8 mouse cellular contexts compared by ENCODE assay signal in genomic region chr4:152026751-152027508, GRCm38 (mm10). TPM values are rescaled to one million over a fixed set of nuclear protein-coding genes. Genes with fewer than 3 reads are reported as not detected.
A peak's percentile ranks its signal among the peaks of the same experiment; 100 is the strongest.
DNase-seq lines count a peak whose midpoint lies in the region; ATAC-seq and TF ChIP-seq lines count a peak whose summit lies in the region.

No protein-coding gene starts in this region.

- peak overlapping the region; percentile 74 for H3K4me3 ChIP-seq in C2C12 (ENCODE audit: insufficient read depth, poor library complexity, severe bottlenecking)
- H3K4me3 ChIP-seq in hindbrain, embryonic 15.5 days = peak overlapping the region; percentile 84
- peak overlapping the region; percentile 75 for H3K4me3 ChIP-seq in lung, adult 2 months (replicated peaks; ENCODE audit: extremely low read depth, low read depth, low read length)
- peak overlapping the region; percentile 89 for H3K4me3 ChIP-seq in small intestine, adult 2 months (ENCODE audit: low read depth, low read length)

- peak; percentile 48 for DNase-seq in cerebellum, adult 9-10 months
- DNase-seq in cerebellum, adult 18-20 months = no peak
- peak; percentile 53 for DNase-seq in embryo, embryonic 9.5 days (ENCODE audit: extremely low spot score)
- peak; percentile 34 for DNase-seq in lung, adult 2 months

- peaks cover 58% of the 10 kb centered on the region for H3K4me1 ChIP-seq in hindbrain, embryonic 15.5 days (replicated peaks)
- peaks cover 16% of the 10 kb centered on the region for H3K4me1 ChIP-seq in lung, adult 2 months (ENCODE audit: control insufficient read depth, insufficient read depth, low read length)
- H3K4me1 ChIP-seq in small intestine, adult 2 months (ENCODE audit: control insufficient read depth, insufficient read depth, insufficient read length, low read length) = peaks cover 20% of the 10 kb centered on the region

- no peaks in the 10 kb centered on the region for H3K27me3 ChIP-seq in C2C12 (ENCODE audit: control insufficient read depth, insufficient read depth, insufficient read length)
- H3K27me3 ChIP-seq in hindbrain, embryonic 15.5 days = no peaks in the 10 kb centered on the region
- no peaks in the 10 kb centered on the region for H3K27me3 ChIP-seq in small intestine, adult 2 months (ENCODE audit: control insufficient read depth, insufficient read depth, low read length)

- H3ac ChIP-seq in C2C12 (ENCODE audit: control insufficient read depth, insufficient read length, low read depth) = peak overlapping the region; percentile 90

- ATAC-seq in hindbrain, embryonic 15.5 days (ENCODE audit: low FRiP score, low read depth) = peak; percentile 62
- ATAC-seq in CD4-positive, CD25-positive, alpha-beta regulatory T cell, adult 4 months = no peak

- H3K9me3 ChIP-seq in hindbrain, embryonic 15.5 days = no peaks in the 10 kb centered on the region

- 4% methylated on average over 28 of the region's 41 CpGs for WGBS in hindbrain, embryonic 15.5 days
- 3% methylated on average over 41 of the region's 41 CpGs for WGBS in lung, adult 2 months
- WGBS in small intestine, adult 2 months = 1% methylated on average over 41 of the region's 41 CpGs

- H3K79me2 ChIP-seq in C2C12 (ENCODE audit: control insufficient read depth, insufficient read depth) = peaks cover 46% of the 10 kb centered on the region

- TF ChIP-seq CTCF in C2C12 (IDR thresholded peaks at IDR 0.05; ENCODE audit: control insufficient read depth, insufficient read depth, insufficient read length) = no peak
- TF ChIP-seq CTCF in lung, adult 2 months (IDR thresholded peaks at IDR 0.05; ENCODE audit: insufficient read depth, low read length) = no peak
- TF ChIP-seq CTCF in small intestine, adult 2 months (IDR thresholded peaks at IDR 0.05; ENCODE audit: extremely low read depth, insufficient read length, insufficient replicate concordance, low read depth, low read length) = no peak

- peak overlapping the region; percentile 88 for H3K9ac ChIP-seq in hindbrain, embryonic 15.5 days

- H3K36me3 ChIP-seq in C2C12 (ENCODE audit: control insufficient read depth, insufficient read depth) = peaks cover 22% of the 10 kb centered on the region
- peaks cover 7% of the 10 kb centered on the region; the same call in 1 of the 2 replicates for H3K36me3 ChIP-seq in hindbrain, embryonic 15.5 days
- H3K36me3 ChIP-seq in small intestine, adult 2 months (ENCODE audit: control insufficient read depth, insufficient read depth, low read length) = peaks cover 2% of the 10 kb centered on the region; the same call in 1 of the 2 replicates

- H3K79me3 ChIP-seq in C2C12 (ENCODE audit: low read depth) = peaks cover 29% of the 10 kb centered on the region

- peak overlapping the region; percentile 99 for H3K4me2 ChIP-seq in hindbrain, embryonic 15.5 days

- H3K27ac ChIP-seq in hindbrain, embryonic 15.5 days (replicated peaks) = peak overlapping the region; percentile 70
- peak overlapping the region; percentile 31; the same call in 1 of the 2 replicates for H3K27ac ChIP-seq in small intestine, adult 2 months (ENCODE audit: insufficient read depth, low read depth, low read length)

- no peak for TF ChIP-seq POLR2A in lung, adult 2 months (IDR thresholded peaks at IDR 0.05; ENCODE audit: borderline replicate concordance, extremely low read depth, low read depth, low read length)
- no peak for TF ChIP-seq POLR2A in small intestine, adult 2 months (IDR thresholded peaks at IDR 0.05; ENCODE audit: low read depth, low read length)

TF ChIP-seq in C2C12, 6 proteins besides CTCF, POLR2A, EP300 and RAD21:
- no peak for TF ChIP-seq MYOG (IDR thresholded peaks at IDR 0.05; ENCODE audit: control insufficient read depth, extremely low read depth, insufficient read length)
- peak; percentile 21 for TF ChIP-seq MAX (IDR thresholded peaks at IDR 0.05)

RNA-seq across cellular contexts. Expression of gene Zbtb48, which starts 0.5 kb away (rescaled TPM):
- polyA plus RNA-seq in C2C12 (2012; fragmentation: generic; extraction: Trizol) = 8.6 TPM
- polyA plus RNA-seq in hindbrain, embryonic 15.5 days (2015; fragmentation: Nextera tagmentation; extraction: Ambion mirVana) = 18.3 and 18.5 TPM in 2 replicates
- 15.9 and 21.6 TPM in 2 replicates for polyA plus RNA-seq in lung, adult 2 months (2012; rRNA removed)
- 12.5 and 13.6 TPM in 2 replicates for polyA plus RNA-seq in small intestine, adult 2 months (2012; rRNA removed)
- 10 to 100 TPM; 19.9 to 26.7 TPM for polyA plus RNA-seq in CD4-positive, CD25-positive, alpha-beta regulatory T cell, adult 4 months (2017; shearing (Covaris generic))

RNA-seq across cellular contexts. Expression of gene Tas1r1, which starts 11.4 kb away (rescaled TPM):
- 0.27 TPM for polyA plus RNA-seq in C2C12 (2012; fragmentation: generic; extraction: Trizol)
- polyA plus RNA-seq in hindbrain, embryonic 15.5 days (2015; fragmentation: Nextera tagmentation; extraction: Ambion mirVana) = 1.6 and 1.8 TPM in 2 replicates
- 0.08 TPM in 1 of 2 replicates, not detected in the other for polyA plus RNA-seq in lung, adult 2 months (2012; rRNA removed)
- 0.05 TPM in 1 of 2 replicates, not detected in the other for polyA plus RNA-seq in small intestine, adult 2 months (2012; rRNA removed)
- not detected for polyA plus RNA-seq in CD4-positive, CD25-positive, alpha-beta regulatory T cell, adult 4 months (2017; shearing (Covaris generic))

RNA-seq across cellular contexts. Expression of gene Nol9, which starts 12.2 kb away (rescaled TPM):
- polyA plus RNA-seq in C2C12 (2012; fragmentation: generic; extraction: Trizol) = 39.7 TPM
- polyA plus RNA-seq in hindbrain, embryonic 15.5 days (2015; fragmentation: Nextera tagmentation; extraction: Ambion mirVana) = 24.7 and 27.1 TPM in 2 replicates
- 16.7 and 18.2 TPM in 2 replicates for polyA plus RNA-seq in lung, adult 2 months (2012; rRNA removed)
- polyA plus RNA-seq in small intestine, adult 2 months (2012; rRNA removed) = 9.7 and 14.3 TPM in 2 replicates
- polyA plus RNA-seq in CD4-positive, CD25-positive, alpha-beta regulatory T cell, adult 4 months (2017; shearing (Covaris generic)) = 10 to 100 TPM; 11.3 to 14.9 TPM

RNA-seq across cellular contexts. Expression of gene Klhl21, which starts 18.3 kb away (rescaled TPM):
- polyA plus RNA-seq in C2C12 (2012; fragmentation: generic; extraction: Trizol) = 36.2 TPM
- 4.7 and 5.4 TPM in 2 replicates for polyA plus RNA-seq in hindbrain, embryonic 15.5 days (2015; fragmentation: Nextera tagmentation; extraction: Ambion mirVana)
- 43.6 and 48.6 TPM in 2 replicates for polyA plus RNA-seq in lung, adult 2 months (2012; rRNA removed)
- polyA plus RNA-seq in small intestine, adult 2 months (2012; rRNA removed) = 18.6 and 19.8 TPM in 2 replicates
- 1 to 10 TPM; 4.0 to 4.4 TPM for polyA plus RNA-seq in CD4-positive, CD25-positive, alpha-beta regulatory T cell, adult 4 months (2017; shearing (Covaris generic))

RNA-seq across cellular contexts. Expression of gene Phf13, which starts 30.9 kb away (rescaled TPM):
- 18.8 TPM for polyA plus RNA-seq in C2C12 (2012; fragmentation: generic; extraction: Trizol)
- 23.1 and 25.5 TPM in 2 replicates for polyA plus RNA-seq in hindbrain, embryonic 15.5 days (2015; fragmentation: Nextera tagmentation; extraction: Ambion mirVana)
- polyA plus RNA-seq in lung, adult 2 months (2012; rRNA removed) = 8.9 TPM in 2 replicates
- polyA plus RNA-seq in small intestine, adult 2 months (2012; rRNA removed) = 4.0 and 7.5 TPM in 2 replicates
- polyA plus RNA-seq in CD4-positive, CD25-positive, alpha-beta regulatory T cell, adult 4 months (2017; shearing (Covaris generic)) = 1 to 10 TPM; 1.8 to 5.0 TPM

Comparison
In these comparisons a context has a peak if more than half of its experiments do, and no peak if none do; other contexts are left out.
1. DNase-seq: peak in cerebellum, adult 9-10 months (single experiment), embryo, embryonic 9.5 days (single experiment) and lung, adult 2 months (single experiment); none in cerebellum, adult 18-20 months (0 of 2).
2. Peak in every context shown above with its lines, with median percentiles within 50 percentile points of each other: H3K4me3 ChIP-seq.